Mouse (Mus musculus) forebrain, embryonic 16.5 days (tissue): ENCODE measurements around the gene 3110009E18Rik. TPM values are rescaled to one million over a fixed set of nuclear protein-coding genes. Genes with fewer than 3 reads are reported as not detected.

Source experiments
- ATAC-seq: fragments of 200-750 bp; cut with Nextera tagmentation; 2 replicates; pipeline ENCODE4 v1.8.0; 2017; ENCODE audit warnings: mild to moderate bottlenecking, moderate library complexity
- H3K27ac ChIP-seq: fragments of 300-500 bp; sonication (generic); 2 replicates; pipeline ENCODE4 v1.5.1; 2014; ENCODE audit warnings: low read length, control low read depth
- H3K27me3 ChIP-seq: fragments of 300-500 bp; sonication (generic); replicated peaks from 2 replicates; pipeline ENCODE4 v1.6.1; 2014; ENCODE audit warnings: low read length; ENCODE audit not compliant: control insufficient read depth, insufficient read depth
- H3K36me3 ChIP-seq: fragments of 300-500 bp; sonication (generic); 2 replicates; pipeline ENCODE4 v1.6.1; 2014; ENCODE audit not compliant: control insufficient read depth, insufficient read depth
- H3K4me1 ChIP-seq: fragments of 300-500 bp; sonication (generic); replicated peaks from 2 replicates; pipeline ENCODE4 v1.6.1; 2014; ENCODE audit warnings: low read length; ENCODE audit not compliant: control insufficient read depth, insufficient read depth
- H3K4me2 ChIP-seq: fragments of 300-500 bp; sonication (generic); 2 replicates; pipeline ENCODE4 v1.6.1; 2014; ENCODE audit warnings: mild to moderate bottlenecking, low read length, control low read depth
- H3K4me3 ChIP-seq: fragments of 300-500 bp; sonication (generic); replicated peaks from 2 replicates; pipeline ENCODE4 v1.5.1; 2014; ENCODE audit warnings: mild to moderate bottlenecking, low read length, control low read depth
- H3K9ac ChIP-seq: fragments of 300-500 bp; sonication (generic); replicated peaks from 2 replicates; pipeline ENCODE4 v1.6.1; 2014; ENCODE audit warnings: low read depth, low read length, control low read depth
- H3K9me3 ChIP-seq: fragments of 300-500 bp; sonication (generic); 2 replicates; pipeline ENCODE4 v1.6.1; 2016; ENCODE audit warnings: low read length; ENCODE audit not compliant: control insufficient read depth
- WGBS: fragments of 180-500 bp; shearing (Covaris S2); extraction: QIAGEN DNeasy Blood & Tissue Kit; methylation state at CpG from one replicate; pipeline ENCODE4 v1.1.7; 2014; 5-methylcytosine and 5-hydroxymethylcytosine counted together
- polyA plus RNA-seq: library from polyadenylated mRNA; unstranded; fragments of >200 nt; fragmentation: Nextera tagmentation; extraction: Ambion mirVana; gene quantifications from 2 replicates; pipeline ENCODE4 v1.2.1, GENCODE M21; 2015

3110009E18Rik gene
- polyA plus RNA-seq, 1 experiment from 2014 or later: 22.8 TPM

GRCm38 (mm10) chr1:120220841-120221240, 99.9 kb downstream of the 3110009E18Rik start:
- no peak overlapping the region for H3K9ac ChIP-seq
- peak; percentile 50; the same call in 1 of the 2 replicates for ATAC-seq
- no peaks in the 10 kb centered on the region for H3K4me1 ChIP-seq
- no peak overlapping the region for H3K4me2 ChIP-seq
- H3K4me3 ChIP-seq: no peak overlapping the region
- H3K27me3 ChIP-seq: no peaks in the 10 kb centered on the region
- no peaks in the 10 kb centered on the region for H3K9me3 ChIP-seq
- H3K36me3 ChIP-seq: no peaks in the 10 kb centered on the region
- 25% methylated on average over 6 of the region's 6 CpGs for WGBS
- H3K27ac ChIP-seq: no peak overlapping the region

GRCm38 (mm10) chr1:120221285-120221684, 100.3 kb downstream of the 3110009E18Rik start:
- Histone ChIP-seq H3K36me3 (no peaks in the 10 kb centered on the region), H3K4me2 (no peak overlapping the region), H3K4me3 (no peak overlapping the region), H3K27me3 (no peaks in the 10 kb centered on the region), H3K27ac (no peak overlapping the region), H3K9me3 (no peaks in the 10 kb centered on the region), H3K4me1 (no peaks in the 10 kb centered on the region), H3K9ac (no peak overlapping the region)
- WGBS: 51% methylated on average over 2 of the region's 2 CpGs
- no peak; the same call in 1 of the 2 replicates for ATAC-seq

GRCm38 (mm10) chr1:120223613-120224012, 102.6 kb downstream of the 3110009E18Rik start:
- Histone ChIP-seq H3K27me3 (no peaks in the 10 kb centered on the region), H3K4me1 (no peaks in the 10 kb centered on the region), H3K9me3 (no peaks in the 10 kb centered on the region), H3K4me2 (no peak overlapping the region), H3K4me3 (no peak overlapping the region), H3K27ac (no peak overlapping the region), H3K9ac (no peak overlapping the region), H3K36me3 (no peaks in the 10 kb centered on the region)
- ATAC-seq: no peak
- 82% methylated on average over 4 of the region's 4 CpGs for WGBS

DNA sequence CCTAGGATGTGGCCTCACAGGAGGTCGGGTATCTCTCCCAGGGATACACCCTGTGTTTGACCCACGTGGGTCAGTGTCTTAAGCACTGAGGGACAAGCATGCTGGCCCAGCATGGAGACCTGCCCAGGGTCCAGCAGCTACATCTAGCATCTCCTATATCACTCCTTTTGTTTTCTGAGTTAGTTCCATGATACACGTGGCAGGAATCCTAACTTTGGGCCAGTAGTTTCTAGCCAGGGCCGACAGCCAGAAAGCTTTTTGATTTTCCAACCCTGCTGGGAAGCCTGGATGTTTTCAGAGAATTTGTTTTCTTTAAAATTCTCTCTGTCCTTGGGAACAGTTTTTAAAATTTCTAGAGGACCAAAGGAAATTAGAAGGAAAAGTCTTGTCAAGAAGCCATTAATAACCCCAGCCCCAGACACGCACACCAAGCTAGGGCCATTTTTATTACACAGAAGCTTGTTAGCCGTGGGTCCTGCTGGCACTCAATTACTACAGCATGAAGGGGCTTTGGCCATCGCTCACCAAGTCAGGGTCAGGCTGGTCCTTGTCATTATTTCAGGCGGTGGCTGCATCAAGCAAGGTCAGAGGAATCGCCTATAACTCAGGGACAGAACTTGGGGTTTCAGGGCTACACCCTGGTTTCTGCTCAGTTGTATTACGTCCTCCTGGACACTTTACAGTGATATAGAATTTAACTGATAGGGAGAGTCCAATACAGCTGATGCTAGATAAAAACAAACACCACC, 108.9 kb downstream of the 3110009E18Rik start:
- Histone ChIP-seq H3K4me3 (no peak overlapping the region), H3K9ac (no peak overlapping the region)
- WGBS: 80% methylated on average over 10 of the region's 10 CpGs

DNA sequence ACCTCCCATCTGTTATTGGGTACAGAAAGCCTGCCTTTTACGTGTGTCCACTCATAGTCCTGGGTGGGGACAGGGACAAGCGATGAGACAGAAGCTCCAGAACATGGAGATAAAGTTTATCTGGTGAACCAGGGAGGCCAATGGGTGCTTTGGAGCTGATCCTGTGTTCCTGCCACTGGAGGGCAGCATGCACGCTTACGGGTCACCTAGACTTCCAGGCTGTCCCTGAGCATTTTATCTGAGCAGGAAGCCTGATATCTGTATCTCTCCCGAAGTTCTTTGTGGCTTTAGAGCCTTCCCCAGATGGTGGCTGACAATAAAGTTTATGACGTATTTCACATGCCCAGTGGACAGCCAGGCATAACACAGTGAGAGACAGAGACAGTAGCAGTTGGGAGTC, 110.3 kb downstream of the 3110009E18Rik start:
- H3K9me3 ChIP-seq: no peaks in the 10 kb centered on the region
- no peak overlapping the region for H3K4me2 ChIP-seq
- H3K27me3 ChIP-seq: no peaks in the 10 kb centered on the region
- no peak overlapping the region for H3K27ac ChIP-seq
- H3K9ac ChIP-seq: no peak overlapping the region
- no peaks in the 10 kb centered on the region for H3K4me1 ChIP-seq
- 45% methylated on average over 6 of the region's 6 CpGs for WGBS
- H3K4me3 ChIP-seq: no peak overlapping the region
- no peaks in the 10 kb centered on the region for H3K36me3 ChIP-seq
- ATAC-seq: no peak

More for the DNA sequence above, 108.9 kb downstream of the 3110009E18Rik start:
- no peak for ATAC-seq
- Histone ChIP-seq H3K27ac (no peak overlapping the region), H3K4me1 (no peaks in the 10 kb centered on the region), H3K27me3 (no peaks in the 10 kb centered on the region), H3K4me2 (no peak overlapping the region), H3K36me3 (no peaks in the 10 kb centered on the region), H3K9me3 (no peaks in the 10 kb centered on the region)

- H3K4me1 ChIP-seq: no peaks in the 10 kb centered on the region
- WGBS: 78% methylated on average over 6 of the region's 6 CpGs
- H3K9me3 ChIP-seq: no peaks in the 10 kb centered on the region
- no peak for ATAC-seq
- no peak overlapping the region for H3K9ac ChIP-seq
- H3K27me3 ChIP-seq: no peaks in the 10 kb centered on the region
- no peak overlapping the region for H3K27ac ChIP-seq
- no peak overlapping the region for H3K4me3 ChIP-seq
- H3K4me2 ChIP-seq: no peak overlapping the region
- no peaks in the 10 kb centered on the region for H3K36me3 ChIP-seq
These were observed 111.2 kb downstream of the 3110009E18Rik start for GRCm38 (mm10) chr1:120232170-120232569.

- no peaks in the 10 kb centered on the region for H3K9me3 ChIP-seq
- no peak for ATAC-seq
- H3K27me3 ChIP-seq: no peaks in the 10 kb centered on the region
- H3K4me3 ChIP-seq: no peak overlapping the region
- no peak overlapping the region for H3K9ac ChIP-seq
- no peaks in the 10 kb centered on the region for H3K36me3 ChIP-seq
- no peak overlapping the region for H3K27ac ChIP-seq
- no peak overlapping the region for H3K4me2 ChIP-seq
- WGBS: 91% methylated on average over 6 of the region's 6 CpGs
- no peaks in the 10 kb centered on the region for H3K4me1 ChIP-seq
These were observed 114.7 kb downstream of the 3110009E18Rik start for GRCm38 (mm10) chr1:120235631-120236215.

- Histone ChIP-seq H3K9me3 (no peaks in the 10 kb centered on the region), H3K9ac (no peak overlapping the region), H3K4me2 (no peak overlapping the region), H3K27ac (no peak overlapping the region), H3K4me1 (no peaks in the 10 kb centered on the region), H3K4me3 (no peak overlapping the region), H3K27me3 (no peaks in the 10 kb centered on the region), H3K36me3 (no peaks in the 10 kb centered on the region)
- no peak for ATAC-seq
- WGBS: 90% methylated on average over 14 of the region's 14 CpGs
These were observed 115.4 kb downstream of the 3110009E18Rik start for GRCm38 (mm10) chr1:120236424-120236823.

- Histone ChIP-seq H3K4me2 (no peak overlapping the region), H3K9ac (no peak overlapping the region), H3K27ac (no peak overlapping the region), H3K9me3 (no peaks in the 10 kb centered on the region), H3K4me1 (no peaks in the 10 kb centered on the region), H3K4me3 (no peak overlapping the region), H3K27me3 (no peaks in the 10 kb centered on the region), H3K36me3 (no peaks in the 10 kb centered on the region)
- ATAC-seq: no peak
- WGBS: 88% methylated on average over 1 of the region's 1 CpGs
These were observed 116.1 kb downstream of the 3110009E18Rik start for GRCm38 (mm10) chr1:120237068-120237467.
